Mouse (Mus musculus) liver, postnatal 0 days (tissue): ENCODE measurements around the gene Krt33a.

Experiments
- CTCF ChIP-seq: sonication (generic); IDR thresholded peaks from 2 replicates; pipeline ENCODE4 v1.5.1; 2016; ENCODE audit warnings: antibody characterized with exemption, low read depth
- EP300 ChIP-seq: IDR thresholded peaks from 2 replicates; pipeline ENCODE4 v1.6.1; 2016; ENCODE audit warnings: antibody characterized with exemption, low read depth, mild to moderate bottlenecking

- TF ChIP-seq CTCF, result no peak
- no peak for TF ChIP-seq EP300
These were observed 21.7 kb downstream of the Krt33a start for GRCm38 (mm10) chr11:99994384-99994661.
